Mouse (Mus musculus): ENCODE results near the gene Myl9.
A peak's percentile ranks its signal among the peaks of the same experiment; 100 is the strongest.

Myl9 gene

DNA sequence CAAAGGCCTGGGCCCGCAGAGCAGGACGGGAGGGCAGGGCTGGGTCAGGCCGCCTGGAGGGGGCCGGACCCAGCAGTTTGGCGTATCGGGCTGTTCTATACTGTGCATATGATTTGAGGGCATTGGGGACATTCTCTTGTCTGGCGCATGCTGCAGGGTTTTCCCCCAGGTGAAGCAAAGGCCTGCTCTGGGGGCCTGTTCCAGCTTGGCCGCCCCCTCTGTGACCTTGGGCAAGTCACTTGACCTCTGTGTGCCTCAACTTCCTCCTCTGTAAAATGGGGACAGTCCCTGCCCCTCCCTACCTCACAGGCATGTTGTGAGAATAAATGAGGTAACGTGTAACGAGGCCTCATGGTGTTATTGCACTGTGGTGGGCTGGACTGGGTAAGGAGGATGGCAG, 11.2 kb upstream of the Myl9 start:
- no peak for DNase-seq (ENCODE audit: low spot score)

DNA sequence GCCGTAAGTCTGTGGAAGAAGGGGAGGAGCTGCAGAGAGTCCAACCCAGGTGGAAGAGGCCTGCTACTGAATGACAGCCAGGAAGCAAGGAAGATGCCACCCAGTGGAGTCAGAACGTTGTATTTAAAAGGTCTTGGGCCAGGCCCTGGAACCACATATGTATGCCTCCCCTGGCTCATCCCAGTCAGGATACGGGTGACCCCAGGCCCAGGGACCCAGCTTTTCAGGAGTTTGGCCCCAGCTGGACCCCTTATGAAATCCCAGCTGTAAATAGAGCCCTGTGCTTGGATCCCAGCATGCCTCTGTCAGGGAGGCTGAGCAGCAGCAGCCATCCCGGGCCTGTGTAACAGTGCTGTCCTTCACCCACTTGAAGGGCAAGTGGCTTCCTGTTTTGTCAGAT, 10.5 kb upstream of the Myl9 start:
- DNase-seq (ENCODE audit: low spot score) = no peak

DNA sequence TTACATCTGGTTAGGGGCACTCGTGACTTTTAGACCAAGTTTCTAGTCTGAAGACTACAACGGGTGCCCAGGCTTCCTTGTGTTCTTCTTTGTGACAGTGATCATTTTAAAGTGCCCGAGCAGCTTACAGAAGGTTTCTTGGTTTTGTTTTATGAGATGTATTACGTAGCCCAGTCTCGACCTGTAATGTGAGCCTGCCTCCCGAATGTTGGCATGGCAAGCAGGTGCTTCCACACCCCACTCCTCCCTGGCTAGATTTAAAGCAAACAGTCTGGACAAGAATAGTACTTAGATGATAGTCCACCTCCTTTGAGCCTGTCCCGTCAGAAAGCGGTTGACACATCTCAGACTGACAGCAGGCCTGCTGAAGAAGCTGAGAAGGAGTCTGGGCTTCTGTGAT, 9.6 kb upstream of the Myl9 start:
- no peak for DNase-seq (ENCODE audit: low spot score)

DNA sequence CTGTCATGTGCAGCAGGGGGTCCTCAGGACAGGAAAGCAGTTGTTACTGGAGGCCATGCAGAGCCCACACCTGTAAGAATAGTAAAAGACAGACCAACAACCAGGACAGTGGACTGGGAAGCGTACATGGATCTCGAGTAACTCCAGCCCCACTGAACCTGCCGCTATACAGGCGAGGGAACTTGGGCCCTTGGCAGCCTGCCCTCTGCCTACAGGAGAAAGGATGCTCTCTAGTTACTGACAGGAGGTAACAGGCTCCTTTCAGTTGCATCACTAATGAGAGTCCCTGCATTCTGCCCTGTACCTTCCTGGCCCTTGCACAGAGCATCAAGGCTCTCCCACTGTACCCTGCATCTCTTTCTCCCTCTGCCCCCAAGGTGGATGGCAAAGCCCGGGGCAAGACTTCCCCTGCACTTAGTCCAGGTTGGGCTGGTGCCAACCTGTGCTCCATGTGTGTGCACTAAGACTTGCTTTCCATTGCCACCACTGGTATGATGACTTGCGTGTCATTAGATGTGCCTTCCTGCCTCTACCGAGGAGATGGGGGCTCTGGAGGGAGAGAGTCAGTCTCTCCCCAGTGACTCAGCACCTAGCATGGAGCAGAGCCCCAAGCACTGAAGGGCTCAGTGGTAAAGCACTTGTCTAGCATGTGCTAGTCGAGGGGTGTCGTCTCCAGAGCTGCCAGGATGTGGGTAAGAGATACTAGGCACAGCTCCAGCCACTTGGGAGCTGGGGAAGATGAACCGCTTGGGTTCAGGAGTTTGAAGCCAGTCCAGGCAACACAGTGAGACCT, 8.8 kb upstream of the Myl9 start:
- DNase-seq (ENCODE audit: low spot score) = no peak

DNA sequence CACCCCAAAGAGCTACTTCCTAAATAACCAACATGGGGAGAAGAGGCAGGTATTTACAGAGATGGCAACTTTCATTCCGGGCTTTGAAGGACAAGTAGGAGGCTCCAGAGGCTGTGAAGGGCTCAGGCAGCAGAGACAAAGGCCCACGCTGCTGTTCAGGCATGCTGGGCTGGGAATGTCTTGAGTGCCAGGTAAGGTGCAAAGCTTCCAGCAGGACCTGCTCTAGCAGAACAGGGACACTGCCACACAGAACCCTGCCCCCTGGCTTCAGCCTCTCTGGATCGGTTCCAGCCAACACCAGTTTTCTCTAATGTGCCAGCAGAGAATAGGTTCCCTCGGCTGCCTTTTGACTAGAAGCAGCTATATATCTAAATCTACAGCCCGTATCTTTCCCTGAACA, 8.1 kb upstream of the Myl9 start:
- no peak for DNase-seq (ENCODE audit: low spot score)

DNA sequence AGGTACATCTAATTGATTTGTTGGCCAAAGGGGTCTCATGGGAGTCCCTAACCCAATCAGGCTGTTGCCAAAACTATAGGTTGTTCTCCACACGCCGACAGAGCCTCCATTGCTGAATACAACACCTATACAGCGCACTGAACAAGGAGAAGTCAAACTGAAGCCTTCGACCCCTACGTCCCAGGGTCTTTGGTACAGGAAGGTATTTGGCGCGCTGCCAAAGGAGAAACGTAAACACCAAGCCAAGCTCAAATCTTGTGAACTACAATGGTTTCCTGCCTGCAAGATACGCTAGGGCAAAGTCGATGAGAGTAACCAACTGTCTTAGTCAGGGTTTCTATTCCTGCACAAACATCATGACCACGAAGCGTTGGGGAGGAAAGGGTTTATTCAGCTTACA, 5.9 kb upstream of the Myl9 start:
- no peak for DNase-seq (ENCODE audit: low spot score)

DNA sequence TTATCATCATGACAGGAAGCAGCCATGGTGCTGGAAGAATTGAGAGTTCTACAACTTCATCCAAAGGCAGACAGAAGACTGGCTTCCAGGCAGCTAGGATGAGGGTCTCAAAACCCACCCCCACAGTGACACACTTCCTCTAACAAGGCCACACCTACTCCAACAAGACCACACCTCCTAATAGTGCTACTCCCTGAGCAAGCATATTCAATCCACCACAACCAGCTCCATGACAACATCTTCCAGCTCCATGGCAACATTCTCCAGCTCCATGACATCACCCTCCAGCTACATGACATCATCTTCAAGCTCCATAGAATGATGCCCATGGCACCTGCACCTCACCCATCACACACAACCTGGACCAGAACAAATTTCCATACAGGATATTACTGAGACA, 1.8 kb upstream of the Myl9 start:
- DNase-seq (ENCODE audit: low spot score) = no peak

DNA sequence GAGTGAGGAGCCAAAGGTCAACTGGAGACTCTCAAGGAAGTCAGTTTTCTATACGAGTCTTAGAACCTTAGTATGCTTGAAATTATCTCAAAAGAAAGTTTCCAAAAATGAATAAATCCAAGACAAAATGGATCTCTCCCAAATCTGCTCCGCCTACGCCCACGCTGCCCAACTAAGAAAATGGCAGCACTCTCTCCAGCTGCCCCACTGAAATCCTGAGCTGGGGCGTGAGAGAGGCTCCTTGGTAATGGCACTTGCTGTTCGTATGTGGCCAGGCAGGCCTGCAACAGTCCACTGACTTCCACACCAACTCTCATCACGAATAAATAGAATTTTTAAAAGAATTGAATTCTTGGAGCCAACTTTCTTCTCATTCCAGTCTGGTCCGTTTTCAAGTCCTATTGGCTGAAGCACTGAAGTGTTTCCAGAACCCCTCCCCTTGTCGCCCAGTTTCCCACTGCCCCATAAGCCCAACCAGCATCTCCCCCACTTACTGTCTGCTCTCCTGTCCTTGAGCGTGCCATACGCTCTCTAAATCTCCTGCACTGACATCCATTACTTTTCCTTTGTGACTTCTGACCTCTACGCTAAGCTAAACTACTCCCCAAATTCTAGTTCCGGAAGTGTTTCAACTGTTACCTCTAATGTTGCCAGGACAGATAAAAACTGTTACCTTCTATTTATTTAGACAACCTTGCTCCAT, 1.0 kb upstream of the Myl9 start:
- no peak for DNase-seq (ENCODE audit: low spot score)

DNA sequence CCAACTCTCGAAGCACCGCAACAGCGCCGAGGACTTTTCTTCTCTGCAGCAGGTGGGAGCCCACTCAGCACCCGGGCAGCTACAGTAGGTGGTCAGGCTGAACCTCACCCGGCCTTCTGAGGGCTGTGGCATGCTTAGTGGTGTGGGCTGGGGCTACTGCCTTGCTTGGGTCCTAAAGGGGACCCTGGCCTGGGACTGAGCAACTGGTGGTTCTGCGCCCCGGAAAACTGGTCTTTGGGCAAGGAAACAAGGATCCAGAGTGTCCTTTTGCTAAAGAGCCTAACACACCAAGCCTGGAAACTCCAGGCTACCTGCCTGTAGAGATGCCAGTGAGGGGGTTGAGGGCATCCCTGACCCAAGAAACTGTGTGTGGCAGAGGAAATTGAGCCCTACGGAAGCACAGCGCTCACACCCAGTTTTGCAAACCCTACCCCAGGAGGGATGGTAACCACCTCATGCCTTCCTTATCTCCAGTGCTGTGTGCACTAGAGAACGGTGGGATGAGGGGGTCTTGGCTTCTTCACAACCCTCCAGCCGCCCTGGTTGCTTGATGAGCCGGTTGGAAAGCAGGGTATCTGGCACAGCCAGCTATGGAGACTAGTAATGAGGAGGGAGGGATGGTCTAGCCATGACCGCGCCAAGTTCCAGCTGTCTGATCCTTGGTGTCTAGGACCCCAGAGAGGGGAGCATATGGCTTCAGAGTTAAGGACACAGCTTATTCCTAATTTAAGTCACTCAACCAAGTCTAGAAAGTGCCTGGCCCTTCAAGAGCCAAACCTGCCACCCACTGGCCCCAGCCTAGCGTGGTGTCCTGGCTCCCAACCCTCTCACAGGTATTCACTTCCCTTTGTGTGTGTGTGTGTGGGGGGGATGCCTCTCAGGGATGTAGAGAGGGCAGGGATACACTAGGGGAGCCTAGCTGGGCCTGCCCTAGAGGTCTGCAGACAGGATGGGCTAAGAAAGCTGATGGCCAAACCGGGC, 525 bp downstream of the Myl9 start:
- no peak for DNase-seq (ENCODE audit: low spot score)

DNA sequence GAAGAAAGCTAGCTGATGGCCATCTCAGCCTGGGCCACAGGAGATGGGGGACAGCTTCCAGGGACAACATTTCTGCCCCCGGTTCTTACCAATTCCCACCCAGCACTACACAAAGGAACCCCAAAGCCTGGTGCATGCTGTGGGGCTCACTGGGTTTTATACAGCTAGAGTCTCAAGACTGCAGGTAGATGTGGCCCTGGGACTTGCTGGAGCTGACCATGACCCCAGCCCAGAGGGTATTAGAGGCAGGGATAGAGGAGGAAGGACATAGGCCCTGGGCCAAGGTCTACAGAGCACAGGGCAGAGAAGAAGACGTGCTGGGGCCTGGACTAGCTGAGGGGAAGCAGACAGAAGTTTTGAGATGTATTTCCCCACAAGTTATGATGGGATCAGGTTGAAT, 1.7 kb downstream of the Myl9 start:
- no peak for DNase-seq (ENCODE audit: low spot score)

DNA sequence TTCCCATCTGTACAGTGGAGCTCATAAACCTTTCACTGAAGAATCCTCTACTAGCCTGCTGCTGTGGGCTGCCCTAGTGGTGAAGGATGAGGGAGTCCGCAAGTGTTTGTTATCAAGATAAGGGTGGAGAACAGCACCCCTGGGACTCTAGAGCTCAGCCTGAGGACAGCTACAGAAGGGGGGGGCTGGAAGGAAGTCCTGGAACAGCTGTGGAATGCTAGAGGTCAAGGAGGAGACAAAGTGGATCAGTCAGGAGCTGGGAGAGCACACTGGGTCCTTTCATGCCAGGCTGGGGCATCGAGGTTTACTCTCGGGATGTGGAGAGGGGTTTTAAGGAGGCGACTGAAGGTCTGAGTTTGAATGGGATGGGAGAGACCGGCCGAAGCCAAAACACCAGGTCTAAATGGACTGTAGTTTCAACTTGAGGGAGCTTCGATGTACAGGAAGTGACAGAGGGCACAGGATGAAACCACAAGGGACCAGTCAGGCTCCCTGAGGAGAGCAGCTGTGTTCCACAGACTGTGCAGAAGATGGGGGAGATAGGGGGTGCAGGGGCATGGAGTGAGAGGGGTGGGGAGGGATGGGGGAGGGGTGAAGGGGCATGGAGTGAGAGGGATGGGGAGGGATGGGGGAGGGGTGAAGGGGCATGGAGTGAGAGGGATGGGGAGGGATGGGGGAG, 2.2 kb downstream of the Myl9 start:
- no peak for DNase-seq (ENCODE audit: low spot score)

DNA sequence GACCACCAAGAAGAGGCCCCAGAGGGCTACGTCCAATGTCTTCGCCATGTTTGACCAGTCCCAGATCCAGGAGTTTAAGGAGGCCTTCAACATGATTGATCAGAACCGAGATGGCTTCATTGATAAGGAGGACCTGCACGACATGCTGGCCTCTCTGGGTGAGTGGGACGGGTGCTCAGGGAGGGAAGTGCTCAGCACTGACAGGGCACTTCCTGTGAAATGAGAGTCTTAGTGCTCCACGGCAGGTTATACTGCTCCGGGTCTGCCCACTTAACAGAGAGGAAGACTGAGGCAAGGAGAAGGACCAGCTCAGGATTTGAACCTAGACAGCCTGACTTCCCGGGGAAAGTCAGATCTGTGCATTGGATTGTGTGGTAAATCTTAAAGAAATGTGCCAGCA, 3.4 kb downstream of the Myl9 start:
- no peak for DNase-seq (ENCODE audit: low spot score)

DNA sequence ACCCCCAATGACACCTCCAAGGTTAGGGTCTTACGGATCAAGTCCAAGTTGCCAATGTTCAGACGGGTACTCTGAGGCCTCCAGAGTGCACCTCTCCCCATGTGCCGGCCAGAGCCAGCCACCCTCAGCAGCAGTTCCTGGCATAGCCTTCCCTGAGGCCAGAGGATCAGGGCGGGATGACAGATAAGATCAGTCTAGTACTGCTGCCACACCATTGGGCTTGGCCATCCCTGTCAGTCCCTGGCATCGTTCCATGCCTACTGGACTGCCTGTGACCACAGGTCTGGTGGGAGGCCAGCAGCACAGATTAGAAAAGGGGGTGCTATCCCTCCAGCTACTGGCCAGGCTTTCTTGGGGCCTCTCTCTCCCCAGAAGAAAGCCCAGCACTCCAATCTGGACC, 3.8 kb downstream of the Myl9 start:
- peak; percentile 64 for DNase-seq (ENCODE audit: low spot score)

DNA sequence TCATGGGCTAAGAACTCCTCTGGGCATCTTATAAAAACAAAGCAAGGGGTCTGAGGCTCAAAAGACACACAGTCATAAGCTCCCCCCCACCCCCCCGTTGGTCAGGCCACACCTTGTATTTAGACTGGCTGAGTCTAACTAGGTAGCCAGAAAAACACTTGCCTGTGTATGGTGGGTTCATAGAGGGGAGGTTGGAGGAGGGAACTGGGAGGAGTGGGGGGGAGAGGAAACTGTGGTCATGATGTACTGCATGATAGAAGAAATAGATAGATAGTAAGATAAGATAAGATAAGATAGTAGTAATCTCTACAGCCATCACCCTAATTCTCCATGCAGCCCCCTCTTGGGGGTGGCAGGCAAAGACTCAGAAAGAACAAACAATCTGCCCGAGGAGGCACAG, 4.3 kb downstream of the Myl9 start:
- DNase-seq (ENCODE audit: low spot score) = no peak

DNA sequence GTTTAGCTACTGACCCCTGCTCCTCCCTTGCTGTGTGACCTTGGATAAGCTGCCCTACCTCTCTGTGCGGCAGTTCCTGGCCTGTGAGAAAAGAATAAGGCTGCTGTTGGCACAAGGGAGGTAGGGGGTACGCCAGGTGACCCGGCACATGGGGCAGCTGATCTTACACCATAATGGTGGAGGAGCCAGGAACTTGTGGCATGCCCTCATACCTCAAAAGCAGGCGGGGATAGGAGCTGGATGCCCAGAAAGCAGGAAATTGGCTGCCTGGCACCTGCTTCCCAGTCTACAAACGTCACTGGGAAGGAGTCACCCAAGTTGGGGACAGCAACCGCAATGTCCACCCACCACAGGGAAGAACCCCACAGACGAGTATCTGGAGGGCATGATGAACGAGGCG, 4.9 kb downstream of the Myl9 start:
- DNase-seq (ENCODE audit: low spot score) = no peak

DNA sequence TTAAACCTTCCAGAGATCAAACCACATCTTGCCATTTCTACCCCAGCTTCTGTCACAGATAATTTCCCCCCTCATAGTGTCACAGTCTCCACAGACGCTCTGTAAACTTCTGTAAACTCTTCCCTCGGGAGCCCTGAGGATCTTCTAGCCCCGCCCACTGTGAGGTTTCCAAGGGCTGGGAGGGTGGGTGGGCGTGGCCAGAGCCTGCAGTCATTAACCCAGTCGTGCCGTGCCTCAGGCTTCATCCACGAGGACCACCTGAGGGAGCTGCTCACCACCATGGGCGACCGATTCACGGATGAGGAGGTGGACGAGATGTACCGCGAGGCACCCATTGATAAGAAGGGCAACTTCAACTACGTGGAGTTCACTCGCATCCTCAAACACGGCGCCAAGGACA, 5.5 kb downstream of the Myl9 start:
- no peak for DNase-seq (ENCODE audit: low spot score)

DNA sequence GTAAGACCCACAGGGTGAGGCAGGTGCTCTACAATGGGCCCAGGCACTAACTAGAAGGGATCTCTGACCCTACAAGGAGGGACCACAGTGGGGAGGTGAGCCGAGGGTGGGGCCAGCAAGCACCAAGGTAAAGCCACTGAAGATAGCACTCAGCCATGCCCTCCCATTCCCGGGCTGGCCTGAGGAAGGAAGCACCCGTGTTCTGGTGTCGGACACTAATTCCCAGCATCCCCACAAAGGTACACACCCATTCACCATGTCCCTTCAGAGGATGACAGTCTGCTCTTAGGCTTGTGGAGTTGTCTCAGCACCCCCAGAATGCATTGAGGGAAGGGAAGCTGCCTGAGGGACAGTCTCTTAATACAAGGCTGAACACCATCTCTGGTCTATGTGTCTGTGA, 6.1 kb downstream of the Myl9 start:
- DNase-seq (ENCODE audit: low spot score) = no peak

DNA sequence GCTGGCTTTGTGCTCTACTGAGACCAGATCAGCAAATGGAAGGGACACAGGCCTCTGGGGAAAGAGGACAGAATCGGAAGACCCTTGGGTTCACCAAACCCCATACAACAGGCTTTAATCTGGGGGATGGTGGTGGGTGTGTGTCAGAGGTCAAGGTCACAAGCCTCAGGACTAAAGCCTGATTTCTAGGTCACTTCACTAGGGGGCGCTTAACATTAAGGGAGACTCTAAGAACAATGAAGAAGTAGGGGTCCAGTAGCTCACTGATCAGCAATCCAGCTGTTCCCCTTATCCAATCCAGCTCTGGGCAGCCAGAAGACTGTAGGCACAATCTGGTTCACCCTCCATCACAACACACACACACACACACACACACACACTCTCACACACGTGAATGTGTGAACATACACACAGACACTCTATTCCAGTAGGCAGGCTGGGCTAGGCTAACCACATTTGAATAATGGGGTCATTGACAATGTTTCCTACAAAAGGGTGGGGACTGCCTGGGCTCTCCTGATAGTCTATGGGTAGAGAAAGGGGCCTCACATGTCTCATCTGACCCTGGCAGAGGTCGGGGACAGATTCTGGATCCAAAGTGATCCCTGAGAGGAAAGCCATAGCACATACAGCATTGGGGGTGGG, 6.7 kb downstream of the Myl9 start:
- no peak for DNase-seq (ENCODE audit: low spot score)

DNA sequence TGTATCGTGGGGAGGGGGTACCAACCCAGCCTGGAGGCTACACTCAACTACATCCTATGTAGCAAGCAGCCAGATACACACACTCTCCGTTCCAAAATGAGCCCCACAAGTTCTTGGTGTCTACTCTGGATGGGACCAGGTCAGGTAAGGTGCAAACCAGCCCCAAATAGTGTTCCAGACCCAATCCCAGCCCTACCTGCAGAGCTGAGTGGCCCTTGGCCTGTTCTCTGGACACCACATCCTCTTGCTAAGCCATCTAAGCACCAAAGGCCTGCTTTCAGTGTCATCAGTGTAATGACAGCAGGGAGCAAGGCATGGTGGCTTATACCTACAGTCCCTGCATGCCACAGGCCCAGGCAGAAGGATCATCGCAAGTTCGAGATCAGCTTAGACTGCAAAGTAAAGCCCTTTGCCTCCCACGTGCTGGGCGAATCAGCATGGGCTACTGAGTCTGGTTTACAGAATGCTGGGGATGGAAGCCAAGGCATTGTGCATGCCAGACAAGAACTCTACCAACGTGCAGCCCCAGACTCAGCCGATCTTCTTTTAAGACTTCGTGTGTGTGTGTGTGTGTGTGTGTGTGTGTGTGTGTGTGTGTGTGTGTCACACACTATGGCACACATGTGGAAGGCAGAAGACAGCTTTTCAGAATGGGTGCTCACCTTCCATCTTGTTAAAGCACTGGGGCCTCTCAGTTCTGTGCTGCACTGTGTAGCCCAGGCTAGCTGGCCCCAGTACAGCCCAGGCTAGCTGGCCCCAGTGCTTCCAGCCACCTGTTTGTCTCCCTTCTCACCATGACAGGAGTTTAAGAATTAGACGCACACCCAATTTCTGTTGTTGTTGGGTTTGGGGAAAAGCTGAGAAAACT, 7.5 kb downstream of the Myl9 start:
- no peak for DNase-seq (ENCODE audit: low spot score)

DNA sequence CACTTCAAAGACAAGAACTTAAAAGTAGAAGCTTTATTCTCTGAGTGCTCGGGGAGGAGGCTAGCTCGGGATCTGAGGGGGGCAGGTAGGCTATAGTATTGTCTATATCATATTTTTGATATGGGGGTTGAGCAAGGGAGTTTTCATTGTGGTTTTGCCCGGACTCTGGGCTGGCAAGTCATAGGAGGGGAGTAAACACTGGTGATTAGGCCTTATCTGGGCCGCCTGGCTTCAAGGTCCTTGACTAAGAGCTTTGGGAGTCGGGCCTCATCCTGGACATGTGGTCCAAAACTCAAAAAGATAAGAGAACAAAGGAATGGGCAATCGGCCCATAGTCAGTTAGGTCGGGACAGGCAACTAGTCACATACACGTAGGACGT, 8.1 kb downstream of the Myl9 start:
- DNase-seq (ENCODE audit: low spot score) = peak; percentile 86
